ENCODE assay signal across 24 mouse cellular contexts in the genomic region with DNA sequence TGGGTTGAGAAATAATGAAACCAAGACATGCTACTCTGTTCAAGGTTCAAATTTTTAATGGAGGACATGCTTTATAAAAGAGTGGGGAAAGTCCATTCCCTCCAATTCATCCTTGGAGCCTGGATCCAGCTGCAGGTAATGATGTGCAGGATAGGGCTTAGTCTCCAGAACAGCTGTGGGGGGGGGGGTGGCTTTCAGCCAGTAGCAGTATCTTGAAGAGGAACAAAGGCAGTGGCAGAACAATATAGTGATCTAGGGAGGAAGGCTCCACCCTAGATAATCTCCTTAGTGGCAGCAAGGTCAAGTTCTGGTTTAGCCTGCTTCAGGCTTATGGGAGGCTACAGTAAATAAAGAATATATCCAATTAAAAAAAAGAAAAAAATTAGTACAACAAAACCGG.
"Had no signal": no experiment of that assay in that cellular context is flagged by ENCODE, and none has a peak within 500 bp of the region (broad histone marks: within the 10 kb centered on the region; RNA-seq: fewer than 3 reads in every experiment).

No protein-coding gene starts in this region.

- H3K4me2 ChIP-seq: heart, embryonic 12.5 days; hindbrain, embryonic 12.5 days; hindbrain, embryonic 14.5 days; intestine, embryonic 15.5 days; limb, embryonic 12.5 days; liver, embryonic 11.5 days had no signal

- H3K27me3 ChIP-seq: heart, embryonic 12.5 days; hindbrain, embryonic 12.5 days; intestine, embryonic 15.5 days; limb, embryonic 12.5 days had no signal

- H3K27ac ChIP-seq: heart, embryonic 10.5 days; hindbrain, embryonic 10.5 days; hindbrain, embryonic 12.5 days; hindbrain, embryonic 14.5 days; intestine, embryonic 15.5 days; limb, embryonic 12.5 days had no signal

- H3K9ac ChIP-seq: heart, embryonic 12.5 days; hindbrain, embryonic 12.5 days; hindbrain, embryonic 14.5 days; intestine, embryonic 15.5 days; limb, embryonic 12.5 days had no signal

- H3K4me3 ChIP-seq: heart, embryonic 10.5 days; heart, embryonic 12.5 days; hindbrain, embryonic 10.5 days; hindbrain, embryonic 12.5 days; intestine, embryonic 15.5 days; limb, embryonic 12.5 days had no signal

- H3K9me3 ChIP-seq: heart, embryonic 10.5 days; intestine, embryonic 15.5 days had no signal

- ATAC-seq: hindbrain, embryonic 16.5 days; inflammation-experienced regulatory T-cells, adult 6 months; intestine, embryonic 15.5 days; intestine, postnatal 0 days had no signal

- H3K36me3 ChIP-seq: hindbrain, embryonic 12.5 days had no signal

- H3K4me1 ChIP-seq: heart, embryonic 10.5 days; heart, embryonic 12.5 days; hindbrain, embryonic 10.5 days; hindbrain, embryonic 12.5 days; intestine, embryonic 15.5 days; limb, embryonic 12.5 days had no signal

- DNase-seq: gastrocnemius, postnatal 14 days; gastrocnemius, postnatal 36 days; heart, adult 11 months; heart, postnatal 10 days; heart, postnatal 4 days; kidney, adult 18-20 months; kidney, adult 8-10 months; kidney, postnatal 10 days; kidney, postnatal 36 days; layer of hippocampus, adult 9-11 months; layer of hippocampus, postnatal 36 days; left cerebral cortex, postnatal 4 days; liver had no signal
